Mouse (Mus musculus) lung, embryonic 15.5 days (tissue): Measurements from ENCODE around the gene Cpne7. TPM values are rescaled to one million over a fixed set of nuclear protein-coding genes. Genes with fewer than 3 reads are reported as not detected.

ENCODE experiments used
- ATAC-seq: fragments of 200-750 bp; cut with Nextera tagmentation; 2 replicates; pipeline ENCODE4 v1.8.0; 2017; ENCODE audit warnings: moderate number of reproducible peaks, borderline replicate concordance; ENCODE audit not compliant: low FRiP score, low TSS enrichment; ENCODE audit errors: extremely low read depth
- H3K27ac ChIP-seq: fragments of 300-500 bp; sonication (generic); 2 replicates; pipeline ENCODE4 v1.5.1; 2015; ENCODE audit warnings: moderate library complexity, mild to moderate bottlenecking, inconsistent platforms
- H3K27me3 ChIP-seq: fragments of 300-500 bp; sonication (generic); 2 replicates; pipeline ENCODE4 v1.6.1; 2015; ENCODE audit warnings: inconsistent platforms
- H3K36me3 ChIP-seq: fragments of 300-500 bp; sonication (generic); 2 replicates; pipeline ENCODE4 v1.6.1; 2015; ENCODE audit warnings: inconsistent platforms
- H3K4me1 ChIP-seq: fragments of 300-500 bp; sonication (generic); 2 replicates; pipeline ENCODE4 v1.6.1; 2015; ENCODE audit warnings: inconsistent platforms
- H3K4me2 ChIP-seq: fragments of 300-500 bp; sonication (generic); 2 replicates; pipeline ENCODE4 v1.6.1; 2015; ENCODE audit warnings: inconsistent platforms, mild to moderate bottlenecking, moderate library complexity
- H3K4me3 ChIP-seq: fragments of 300-500 bp; sonication (generic); 2 replicates; pipeline ENCODE4 v1.5.1; 2015; ENCODE audit warnings: mild to moderate bottlenecking, inconsistent platforms
- H3K9ac ChIP-seq: fragments of 300-500 bp; sonication (generic); 2 replicates; pipeline ENCODE4 v1.6.1; 2015; ENCODE audit warnings: inconsistent platforms
- H3K9me3 ChIP-seq: fragments of 300-500 bp; sonication (generic); 2 replicates; pipeline ENCODE4 v1.6.1; 2016; ENCODE audit warnings: inconsistent platforms
- WGBS: fragments of 180-500 bp; shearing (Covaris S2); methylation state at CpG from one replicate; pipeline ENCODE4 v1.1.7; 2015; 5-methylcytosine and 5-hydroxymethylcytosine counted together
- microRNA-seq: library from miRNA; unstranded; fragments of <30 nt; microRNA quantifications from one replicate; pipeline ENCODE4, GENCODE M21; 2016
- polyA plus RNA-seq: library from polyadenylated mRNA; unstranded; fragments of >200 nt; fragmentation: Nextera tagmentation; extraction: Ambion mirVana; gene quantifications from 2 replicates; pipeline ENCODE4 v1.2.1, GENCODE M21; 2015

Cpne7 gene
- polyA plus RNA-seq, 1 experiment from 2014 or later, result 0.50 TPM

DNA sequence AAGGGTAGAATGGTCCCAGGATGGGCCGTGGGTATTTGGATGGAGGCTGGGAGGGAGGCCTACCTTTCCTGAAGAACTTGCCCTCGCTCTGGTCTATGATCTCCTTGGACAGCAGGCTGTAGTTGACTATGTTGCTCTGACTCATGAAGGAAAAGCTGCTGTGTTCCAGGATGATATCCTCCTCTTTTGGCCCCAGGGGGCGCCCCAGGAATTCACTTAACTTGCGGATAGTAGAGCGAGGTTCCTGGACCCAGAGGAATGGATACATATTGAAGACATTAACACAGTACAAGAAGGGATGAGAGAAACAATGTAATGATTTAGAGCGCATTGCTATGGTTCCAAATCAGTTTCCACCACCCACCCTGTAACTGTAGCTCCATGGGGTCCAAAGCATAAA lies 28.1 kb downstream of the Cpne7 start:
- 49% methylated on average over 6 of the region's 6 CpGs for WGBS
- H3K27ac ChIP-seq, result no peak overlapping the region
- no peaks in the 10 kb centered on the region for H3K27me3 ChIP-seq
- peaks cover 23% of the 10 kb centered on the region; the same call in 1 of the 2 replicates for H3K4me1 ChIP-seq
- H3K9ac ChIP-seq, result no peak overlapping the region
- H3K9me3 ChIP-seq, result no peaks in the 10 kb centered on the region
- no peaks in the 10 kb centered on the region for H3K36me3 ChIP-seq
- H3K4me2 ChIP-seq, result no peak overlapping the region
- no peak for ATAC-seq
- H3K4me3 ChIP-seq, result no peak overlapping the region

DNA sequence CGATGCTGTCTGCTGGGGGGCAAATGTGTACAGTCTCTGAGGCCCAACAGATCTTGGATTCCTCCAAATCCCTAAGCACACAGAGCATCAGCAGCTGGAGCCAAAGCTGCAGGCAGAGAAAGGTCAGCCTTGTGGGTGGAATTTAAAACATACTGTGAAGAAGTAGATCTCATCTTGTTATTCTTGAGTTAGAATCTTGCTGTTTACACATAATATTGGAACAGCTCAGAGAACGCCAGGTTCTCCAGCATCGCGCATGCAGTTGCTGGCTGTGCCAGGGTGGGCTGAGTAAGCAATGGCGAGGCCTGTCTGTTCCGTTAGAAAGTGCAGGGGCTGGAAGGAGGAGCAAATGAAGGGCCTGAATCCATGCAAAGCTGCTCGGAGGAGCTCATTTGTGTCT lies 29.2 kb downstream of the Cpne7 start:
- Histone ChIP-seq H3K4me2 (no peak overlapping the region), H3K4me3 (no peak overlapping the region), H3K36me3 (no peaks in the 10 kb centered on the region), H3K27me3 (no peaks in the 10 kb centered on the region), H3K4me1 (peaks cover 27% of the 10 kb centered on the region), H3K9ac (no peak overlapping the region), H3K27ac (peak overlapping the region; percentile 77), H3K9me3 (no peaks in the 10 kb centered on the region)
- WGBS, result 42% methylated on average over 7 of the region's 7 CpGs
- ATAC-seq, result no peak

DNA sequence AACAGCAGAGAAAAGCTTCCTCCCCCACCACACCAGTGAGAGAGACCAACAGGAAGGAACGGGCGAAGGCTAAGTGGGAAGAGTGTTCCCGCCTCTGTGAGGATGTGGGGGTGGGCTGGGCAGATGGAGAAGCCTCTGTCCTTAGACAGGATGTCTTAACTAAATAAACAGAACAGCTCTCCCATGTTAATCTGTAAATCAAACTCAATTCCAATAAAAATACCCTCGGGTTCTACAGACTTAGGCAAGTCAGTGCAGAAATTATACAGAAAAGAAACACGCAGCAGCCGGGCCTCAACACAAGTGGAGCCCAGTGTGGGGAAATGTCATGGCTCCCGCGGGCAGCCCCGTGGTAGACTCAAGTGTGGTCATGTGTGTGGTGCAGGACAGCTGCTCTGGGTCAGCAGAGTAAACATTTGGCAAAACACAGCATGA lies 33.6 kb downstream of the Cpne7 start:
- no peak overlapping the region for H3K9ac ChIP-seq
- ATAC-seq, result peak; percentile 65
- no peaks in the 10 kb centered on the region for H3K27me3 ChIP-seq
- no peaks in the 10 kb centered on the region for H3K9me3 ChIP-seq
- H3K27ac ChIP-seq, result peak overlapping the region; percentile 82
- H3K4me3 ChIP-seq, result no peak overlapping the region
- whole genome bisulfite sequencing, result 29% methylated on average over 9 of the region's 9 CpGs
- H3K4me1 ChIP-seq, result peaks cover 19% of the 10 kb centered on the region
- H3K36me3 ChIP-seq, result no peaks in the 10 kb centered on the region
- no peak overlapping the region for H3K4me2 ChIP-seq

DNA sequence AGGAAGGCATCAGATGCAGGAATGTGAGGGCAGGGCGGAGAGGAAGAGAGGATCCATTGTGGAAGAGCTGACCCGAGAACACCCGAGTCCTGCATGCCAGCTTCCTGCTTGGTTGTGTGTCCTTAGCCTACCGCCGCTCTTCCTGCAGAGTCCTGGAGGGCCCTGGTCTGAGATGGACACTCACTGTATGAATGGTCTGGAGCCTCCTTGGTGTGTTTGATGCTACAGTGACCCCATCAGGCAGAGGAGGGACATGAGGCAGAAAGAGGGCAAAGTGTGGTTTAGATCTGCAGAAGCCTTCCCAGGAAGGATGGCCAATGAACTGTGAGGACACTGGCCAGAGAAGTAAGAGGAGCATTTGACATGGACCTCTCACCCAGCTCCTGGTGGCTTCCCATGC lies 38.0 kb downstream of the Cpne7 start:
- Histone ChIP-seq H3K9ac (no peak overlapping the region), H3K9me3 (no peaks in the 10 kb centered on the region), H3K27me3 (no peaks in the 10 kb centered on the region), H3K4me3 (no peak overlapping the region), H3K27ac (no peak overlapping the region), H3K4me2 (no peak overlapping the region), H3K4me1 (peaks cover 34% of the 10 kb centered on the region), H3K36me3 (no peaks in the 10 kb centered on the region)
- 73% methylated on average over 5 of the region's 5 CpGs for WGBS
- ATAC-seq, result no peak

DNA sequence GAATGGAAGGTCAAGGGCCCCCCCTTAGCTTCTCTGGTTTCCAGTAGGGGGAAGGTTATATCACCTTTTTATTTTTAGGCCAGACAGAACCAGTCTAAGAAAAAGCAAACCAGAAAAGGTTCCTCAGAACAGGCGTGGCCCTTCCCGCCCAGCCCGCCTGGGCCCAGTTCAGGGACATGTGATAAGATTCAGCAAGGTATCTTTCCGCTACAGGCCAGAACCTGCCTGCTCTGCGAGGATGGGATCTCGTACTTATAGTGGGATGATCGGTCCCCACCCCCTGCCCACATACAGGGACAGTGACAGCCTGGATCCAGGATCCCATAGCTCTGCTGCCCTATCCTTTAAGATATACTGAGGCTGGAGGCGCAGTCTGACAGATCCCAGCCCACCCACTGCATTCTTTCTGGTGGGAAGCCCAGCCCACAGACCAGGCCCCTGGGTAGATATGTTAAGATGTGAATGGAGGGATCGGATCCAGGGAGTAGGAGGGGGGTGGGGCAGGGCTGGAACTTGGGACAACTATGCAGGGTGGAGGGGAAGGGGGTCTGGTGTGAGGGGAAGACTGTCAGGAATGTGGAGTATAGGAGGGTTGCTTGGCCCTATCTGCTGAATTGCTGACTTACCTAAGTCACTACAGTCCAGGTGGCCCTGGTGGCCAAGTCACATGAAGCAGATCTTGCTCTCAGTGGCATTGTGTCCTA lies 39.0 kb downstream of the Cpne7 start:
- WGBS, result 72% methylated on average over 9 of the region's 9 CpGs
- Histone ChIP-seq H3K9ac (no peak overlapping the region), H3K27ac (no peak overlapping the region), H3K4me2 (no peak overlapping the region), H3K27me3 (no peaks in the 10 kb centered on the region), H3K36me3 (no peaks in the 10 kb centered on the region), H3K9me3 (no peaks in the 10 kb centered on the region), H3K4me3 (no peak overlapping the region), H3K4me1 (peaks cover 25% of the 10 kb centered on the region)
- ATAC-seq, result no peak

DNA sequence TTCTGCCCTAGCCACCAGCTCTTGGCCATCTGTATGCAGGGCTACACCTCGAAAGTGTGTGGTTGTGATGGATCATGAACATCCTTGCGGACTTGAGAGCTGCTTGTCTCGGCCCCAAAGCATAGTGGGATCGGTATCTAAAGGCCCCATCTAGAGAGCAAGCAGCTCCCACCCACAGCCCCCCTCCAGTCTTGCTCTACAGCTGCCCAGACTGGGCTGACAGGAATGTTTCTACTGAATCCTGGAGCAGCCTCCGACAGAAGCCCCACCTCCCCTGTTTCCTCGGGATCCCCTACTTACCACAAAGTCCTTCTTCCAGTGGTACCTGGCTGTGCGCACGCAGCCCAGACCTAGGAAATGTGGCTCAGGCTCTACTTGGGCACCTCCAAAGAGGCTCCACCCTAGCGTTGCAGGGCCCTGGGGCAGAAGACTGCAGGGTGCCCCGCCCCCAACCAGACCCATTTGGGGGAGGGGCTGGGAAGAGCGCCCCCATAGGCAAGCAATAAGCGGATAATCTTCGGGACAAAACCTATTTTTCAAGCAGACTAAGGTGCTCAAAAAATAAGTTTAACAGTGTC lies 40.8 kb downstream of the Cpne7 start, which contains the start of gene Sult5a1:
Sult5a1 (minus strand) TSS at position 428 of the 578 bp plus-strand sequence.
- WGBS, result 21% methylated on average over 13 of the region's 13 CpGs
- Histone ChIP-seq H3K4me2 (peak within 1 kb of the TSS; percentile 51), H3K4me1 (peaks cover 23% of the 10 kb centered on the region), H3K27me3 (no peaks in the 10 kb centered on the region), H3K36me3 (no peaks in the 10 kb centered on the region), H3K9ac (0 out of 2 replicates have a peak within 1 kb of the TSS, but pooled peaks have one; percentile 14), H3K9me3 (no peaks in the 10 kb centered on the region), H3K4me3 (peak within 1 kb of the TSS; percentile 30), H3K27ac (peak within 1 kb of the TSS; percentile 16; the same call in 1 of the 2 replicates)
- ATAC-seq, result peak; percentile 32; the same call in 1 of the 2 replicates

DNA sequence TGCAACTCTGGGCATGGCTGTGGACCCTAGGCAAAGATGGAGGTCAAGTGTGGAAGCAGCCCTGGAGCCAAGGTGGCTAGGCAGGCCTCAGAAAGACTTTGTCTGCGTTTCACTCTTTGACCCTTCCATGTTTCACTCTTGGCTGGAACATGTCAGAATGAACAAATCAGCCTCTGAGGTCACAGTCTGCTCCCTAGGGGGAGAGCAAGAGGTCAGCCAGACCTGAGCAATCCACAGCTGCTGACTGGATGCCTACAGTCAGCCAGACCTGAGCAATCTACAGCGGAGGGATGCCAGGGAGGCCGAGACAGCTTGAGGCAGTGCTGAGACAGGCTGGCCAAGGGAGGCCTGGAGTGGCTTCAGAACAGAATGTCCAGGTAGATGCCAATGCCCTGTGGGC lies 64.2 kb downstream of the Cpne7 start:
- Histone ChIP-seq H3K9ac (no peak overlapping the region), H3K9me3 (peaks cover 3% of the 10 kb centered on the region; the same call in 1 of the 2 replicates), H3K36me3 (no peaks in the 10 kb centered on the region), H3K4me1 (peaks cover 15% of the 10 kb centered on the region), H3K27me3 (no peaks in the 10 kb centered on the region), H3K27ac (no peak overlapping the region), H3K4me3 (no peak overlapping the region), H3K4me2 (no peak overlapping the region)
- WGBS, result 60% methylated on average over 3 of the region's 3 CpGs
- ATAC-seq, result no peak

Small RNA genes within 50 kb of the gene (microRNA-seq; reads per million reads assigned to microRNA genes)
- gene Mir7079 (0.74 reads per million), gene Mir7080 (not detected)

Other genes starting within 250 kb of the Cpne7 start
- 56.8 and 59.6 TPM in 2 replicates for gene Ankrd11, start 75.1 kb upstream of the Cpne7 start, polyA plus RNA-seq
- gene Spg7, start 54.4 kb upstream of the Cpne7 start, polyA plus RNA-seq, result 45.2 and 46.4 TPM in 2 replicates
- 1,444 and 1,500 TPM in 2 replicates for gene Rpl13, start 15.0 kb upstream of the Cpne7 start, polyA plus RNA-seq
- gene Sult5a1, start 40.9 kb downstream of the Cpne7 start, polyA plus RNA-seq, result 16.8 and 16.9 TPM in 2 replicates
- 4.5 and 6.1 TPM in 2 replicates for gene Dpep1, start 68.9 kb downstream of the Cpne7 start, polyA plus RNA-seq
- gene Chmp1a, start 95.4 kb downstream of the Cpne7 start, polyA plus RNA-seq, result 135 and 141 TPM in 2 replicates
- gene Spata33, start 95.5 kb downstream of the Cpne7 start, polyA plus RNA-seq, result 4.9 and 5.5 TPM in 2 replicates
- gene Cdk10, start 107.5 kb downstream of the Cpne7 start, polyA plus RNA-seq, result 30.0 and 32.1 TPM in 2 replicates
- gene Spata2l, start 118.9 kb downstream of the Cpne7 start, polyA plus RNA-seq, result 4.6 and 4.8 TPM in 2 replicates
- gene Zfp276, start 136.8 kb downstream of the Cpne7 start, polyA plus RNA-seq, result 19.4 and 21.6 TPM in 2 replicates
- 21.9 and 24.6 TPM in 2 replicates for gene Vps9d1, start 137.0 kb downstream of the Cpne7 start, polyA plus RNA-seq
- 29.0 and 30.0 TPM in 2 replicates for gene Fanca, start 201.2 kb downstream of the Cpne7 start, polyA plus RNA-seq
- gene Spire2, start 215.3 kb downstream of the Cpne7 start, polyA plus RNA-seq, result 1.3 and 1.4 TPM in 2 replicates